Mouse (Mus musculus) R1 (cell line): ENCODE data around the gene Olfml2a.
A peak's percentile ranks its signal among the peaks of the same experiment; 100 is the strongest.

Source experiments
- DNase-seq: peaks from one replicate; pipeline ENCODE4 v3.0.0-alpha.2; 2018; ENCODE audit warnings: low read depth, low spot score

Gene Olfml2a

GRCm38 (mm10) chr2:38931851-38932667 is at the start of gene Olfml2a:
Gene Olfml2a (plus strand): TSS chr2:38931978.
- peak; percentile 90 for DNase-seq

GRCm38 (mm10) chr2:38902866-38903265 is 28.9 kb upstream of the Olfml2a start:
- no peak for DNase-seq

- no peak for DNase-seq
Observed at GRCm38 (mm10) chr2:38904290-38904689, 27.5 kb upstream of the Olfml2a start.

GRCm38 (mm10) chr2:38906097-38906496 is 25.7 kb upstream of the Olfml2a start:
- no peak for DNase-seq

- no peak for DNase-seq
Observed at GRCm38 (mm10) chr2:38908604-38909003, 23.2 kb upstream of the Olfml2a start.

- DNase-seq = no peak
Observed at GRCm38 (mm10) chr2:38914517-38914916, 17.3 kb upstream of the Olfml2a start.

GRCm38 (mm10) chr2:38914965-38915364 is 16.8 kb upstream of the Olfml2a start:
- DNase-seq = peak; percentile 19

- peak; percentile 77 for DNase-seq
Observed at GRCm38 (mm10) chr2:38916947-38917691, 14.7 kb upstream of the Olfml2a start.

GRCm38 (mm10) chr2:38921374-38921773 is 10.4 kb upstream of the Olfml2a start:
- no peak for DNase-seq

- DNase-seq = no peak
Observed at GRCm38 (mm10) chr2:38923471-38923870, 8.3 kb upstream of the Olfml2a start.

GRCm38 (mm10) chr2:38923911-38924310 is 7.9 kb upstream of the Olfml2a start:
- no peak for DNase-seq

- DNase-seq = no peak
Observed at GRCm38 (mm10) chr2:38924571-38924970, 7.2 kb upstream of the Olfml2a start.

GRCm38 (mm10) chr2:38925171-38926080 is 6.4 kb upstream of the Olfml2a start:
- peak; percentile 89 for DNase-seq

- peak; percentile 98 for DNase-seq
Observed at GRCm38 (mm10) chr2:38926145-38926891, 5.5 kb upstream of the Olfml2a start.

GRCm38 (mm10) chr2:38927115-38927979 is 4.4 kb upstream of the Olfml2a start, which contains the start of gene Nr6a1:
Gene Nr6a1 (minus strand): TSS chr2:38927688.
- peak; percentile 82 for DNase-seq

- no peak for DNase-seq
Observed at GRCm38 (mm10) chr2:38930269-38930668, 1.5 kb upstream of the Olfml2a start.

- DNase-seq = no peak
Observed at GRCm38 (mm10) chr2:38933931-38934330, 2.2 kb downstream of the Olfml2a start.

- DNase-seq = no peak
Observed at GRCm38 (mm10) chr2:38934936-38935335, 3.2 kb downstream of the Olfml2a start.

GRCm38 (mm10) chr2:38936721-38937378 is 5.1 kb downstream of the Olfml2a start:
- no peak for DNase-seq
